Mouse (Mus musculus) heart, postnatal 0 days (tissue): ENCODE measurements around the gene Sgk1. TPM values are rescaled to one million over a fixed set of nuclear protein-coding genes. Genes with fewer than 3 reads are reported as not detected.

Experiments
- ATAC-seq: fragments of 200-750 bp; cut with Nextera tagmentation; 2 replicates; pipeline ENCODE4 v1.8.0; 2017; ENCODE audit warnings: low read depth, moderate number of reproducible peaks, moderate library complexity; ENCODE audit not compliant: insufficient read depth
- DNase-seq: peaks from one replicate; pipeline ENCODE4 v3.0.0-alpha.2; 2016; ENCODE audit warnings: low spot score
- H3K27ac ChIP-seq: fragments of 300-500 bp; sonication (generic); 2 replicates; pipeline ENCODE4 v1.5.1; 2014; ENCODE audit warnings: low read depth, mild to moderate bottlenecking
- H3K27me3 ChIP-seq: fragments of 300-500 bp; sonication (generic); 2 replicates; pipeline ENCODE4 v1.6.1; 2014; ENCODE audit warnings: low read length, mixed read lengths; ENCODE audit not compliant: control insufficient read depth, insufficient read depth
- H3K36me3 ChIP-seq: fragments of 300-500 bp; sonication (generic); replicated peaks from 2 replicates; pipeline ENCODE4 v1.6.1; 2014; ENCODE audit warnings: low read length, mixed read lengths; ENCODE audit not compliant: control insufficient read depth, insufficient read depth
- H3K4me1 ChIP-seq: fragments of 300-500 bp; sonication (generic); 2 replicates; pipeline ENCODE4 v1.6.1; 2014; ENCODE audit warnings: antibody characterized with exemption; ENCODE audit not compliant: control insufficient read depth, insufficient read depth
- H3K4me2 ChIP-seq: fragments of 300-500 bp; sonication (generic); 2 replicates; pipeline ENCODE4 v1.6.1; 2014; ENCODE audit warnings: low read depth, mild to moderate bottlenecking, low read length, moderate library complexity
- H3K4me3 ChIP-seq: fragments of 300-500 bp; sonication (generic); 2 replicates; pipeline ENCODE4 v1.5.1; 2014; ENCODE audit warnings: low read depth, low read length
- H3K9ac ChIP-seq: fragments of 300-500 bp; sonication (generic); replicated peaks from 2 replicates; pipeline ENCODE4 v1.6.1; 2014; ENCODE audit warnings: low read depth, low read length, mixed read lengths
- H3K9me3 ChIP-seq: fragments of 300-500 bp; sonication (generic); replicated peaks from 2 replicates; pipeline ENCODE4 v1.6.1; 2016; ENCODE audit warnings: low read length; ENCODE audit not compliant: control insufficient read depth
- CTCF ChIP-seq: IDR thresholded peaks from 2 replicates; pipeline ENCODE4 v1.5.1; 2016; ENCODE audit warnings: antibody characterized with exemption, control low read depth, low read depth
- EP300 ChIP-seq: IDR thresholded peaks from 2 replicates; pipeline ENCODE4 v1.6.1; 2016; ENCODE audit warnings: antibody characterized with exemption, low read depth
- WGBS: fragments of 180-500 bp; shearing (Covaris S2); extraction: QIAGEN DNeasy Blood & Tissue Kit; methylation state at CpG from one replicate; pipeline ENCODE4 v1.1.7; 2014; 5-methylcytosine and 5-hydroxymethylcytosine counted together
- polyA plus RNA-seq: library from polyadenylated mRNA; unstranded; fragments of >200 nt; fragmentation: Nextera tagmentation; extraction: Ambion mirVana; gene quantifications from 2 replicates; pipeline ENCODE4 v1.2.1, GENCODE M21; 2015
- total RNA-seq: library from RNA; depleted of rRNA; stranded (reverse); fragments of >200 nt; gene quantifications from 2 replicates; pipeline ENCODE4 v1.2.3, GENCODE M21; 2014; ENCODE audit warnings: low replicate concordance

The Sgk1 gene
- total and polyA plus RNA-seq, 2 experiments from 2014 or later = 35.8 to 134 TPM

- no peak for ATAC-seq
- Histone ChIP-seq H3K27me3 (no peaks in the 10 kb centered on the region), H3K4me2 (no peak overlapping the region), H3K27ac (no peak overlapping the region), H3K4me3 (no peak overlapping the region), H3K36me3 (no peaks in the 10 kb centered on the region), H3K9me3 (no peaks in the 10 kb centered on the region), H3K9ac (no peak overlapping the region), H3K4me1 (no peaks in the 10 kb centered on the region)
- 85% methylated on average over 9 of the region's 9 CpGs for WGBS
- DNase-seq = no peak
- TF ChIP-seq EP300 (no peak), CTCF (no peak)
Observed at GRCm38 (mm10) chr10:21910334-21910733, 28.4 kb downstream of the Sgk1 start.

GRCm38 (mm10) chr10:21911303-21911947, 29.4 kb downstream of the Sgk1 start:
- H3K27ac ChIP-seq = no peak overlapping the region
- H3K4me1 ChIP-seq = no peaks in the 10 kb centered on the region
- no peaks in the 10 kb centered on the region for H3K27me3 ChIP-seq
- DNase-seq (no peak), ATAC-seq (no peak)
- no peaks in the 10 kb centered on the region for H3K9me3 ChIP-seq
- H3K4me2 ChIP-seq = no peak overlapping the region
- H3K9ac ChIP-seq = no peak overlapping the region
- no peaks in the 10 kb centered on the region for H3K36me3 ChIP-seq
- no peak overlapping the region for H3K4me3 ChIP-seq
- 76% methylated on average over 10 of the region's 10 CpGs for WGBS
- TF ChIP-seq CTCF (no peak), EP300 (no peak)

- Histone ChIP-seq H3K4me1 (no peaks in the 10 kb centered on the region), H3K27ac (no peak overlapping the region), H3K4me2 (no peak overlapping the region), H3K9me3 (no peaks in the 10 kb centered on the region), H3K27me3 (no peaks in the 10 kb centered on the region), H3K4me3 (no peak overlapping the region), H3K36me3 (no peaks in the 10 kb centered on the region), H3K9ac (no peak overlapping the region)
- DNase-seq = no peak
- WGBS = 19% methylated on average over 1 of the region's 1 CpGs
- TF ChIP-seq EP300 = no peak
- TF ChIP-seq CTCF = no peak
- ATAC-seq = no peak
Observed at GRCm38 (mm10) chr10:21914751-21915150, 32.8 kb downstream of the Sgk1 start.

- no peak for ATAC-seq
- WGBS = 88% methylated on average over 11 of the region's 11 CpGs
- no peak for DNase-seq
- Histone ChIP-seq H3K27me3 (no peaks in the 10 kb centered on the region), H3K4me1 (no peaks in the 10 kb centered on the region), H3K27ac (no peak overlapping the region), H3K9ac (no peak overlapping the region), H3K4me3 (no peak overlapping the region), H3K4me2 (no peak overlapping the region), H3K9me3 (no peaks in the 10 kb centered on the region), H3K36me3 (no peaks in the 10 kb centered on the region)
- no peak for TF ChIP-seq CTCF
- TF ChIP-seq EP300 = no peak
Observed at GRCm38 (mm10) chr10:21916301-21917071, 34.5 kb downstream of the Sgk1 start.

GRCm38 (mm10) chr10:21918016-21918749, 36.2 kb downstream of the Sgk1 start:
- no peaks in the 10 kb centered on the region for H3K36me3 ChIP-seq
- H3K9me3 ChIP-seq = no peaks in the 10 kb centered on the region
- no peaks in the 10 kb centered on the region for H3K4me1 ChIP-seq
- H3K4me2 ChIP-seq = no peak overlapping the region
- no peak overlapping the region for H3K4me3 ChIP-seq
- DNase-seq = no peak
- peak overlapping the region; percentile 46 for H3K27ac ChIP-seq
- 68% methylated on average over 6 of the region's 6 CpGs for WGBS
- ATAC-seq = no peak
- H3K27me3 ChIP-seq = no peaks in the 10 kb centered on the region
- no peak for TF ChIP-seq EP300
- H3K9ac ChIP-seq = no peak overlapping the region
